Mouse (Mus musculus) adrenal gland (tissue): ENCODE data around the gene Fgf11.

Experiments
- intact Hi-C: fragments of 180-260 bp; cut with DNase I; formaldehyde crosslinking; loops from one replicate; pipeline ENCODE4 v1.15.1; 2025

The Fgf11 gene

DNA sequence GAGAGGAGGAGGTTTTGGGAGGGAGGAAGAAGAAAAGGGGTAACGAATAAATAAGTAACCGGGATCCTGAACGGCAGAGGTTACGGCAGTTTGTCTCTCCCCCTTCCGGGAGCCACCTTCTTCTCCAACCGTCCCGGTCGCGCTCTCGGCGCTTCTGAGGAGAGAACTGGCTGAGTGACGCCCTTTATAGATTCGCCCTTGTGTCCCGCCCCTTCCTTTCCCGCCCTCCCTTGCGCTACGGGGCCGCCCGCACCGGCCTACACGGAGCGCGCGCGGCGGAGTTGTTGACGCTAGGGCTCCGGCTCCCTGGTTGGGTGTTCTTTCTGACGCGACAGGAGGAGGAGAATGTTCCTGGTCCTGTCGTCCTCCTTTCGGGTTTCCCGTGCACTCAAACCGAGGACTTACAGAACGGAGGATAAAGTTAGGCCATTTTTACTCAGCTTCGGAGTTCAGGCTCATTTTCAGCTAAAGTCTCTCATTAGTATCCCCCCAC is 43.1 kb downstream of the Fgf11 start, which contains the start of gene Polr2a:
Gene Polr2a, minus strand, starts transcription at position 160 of the 493 bp plus-strand sequence.
- intact Hi-C loops: no loop called here

GRCm38 (mm10) chr11:69758090-69758456 is 43.6 kb downstream of the Fgf11 start:
- intact Hi-C loops: no loop called here

DNA sequence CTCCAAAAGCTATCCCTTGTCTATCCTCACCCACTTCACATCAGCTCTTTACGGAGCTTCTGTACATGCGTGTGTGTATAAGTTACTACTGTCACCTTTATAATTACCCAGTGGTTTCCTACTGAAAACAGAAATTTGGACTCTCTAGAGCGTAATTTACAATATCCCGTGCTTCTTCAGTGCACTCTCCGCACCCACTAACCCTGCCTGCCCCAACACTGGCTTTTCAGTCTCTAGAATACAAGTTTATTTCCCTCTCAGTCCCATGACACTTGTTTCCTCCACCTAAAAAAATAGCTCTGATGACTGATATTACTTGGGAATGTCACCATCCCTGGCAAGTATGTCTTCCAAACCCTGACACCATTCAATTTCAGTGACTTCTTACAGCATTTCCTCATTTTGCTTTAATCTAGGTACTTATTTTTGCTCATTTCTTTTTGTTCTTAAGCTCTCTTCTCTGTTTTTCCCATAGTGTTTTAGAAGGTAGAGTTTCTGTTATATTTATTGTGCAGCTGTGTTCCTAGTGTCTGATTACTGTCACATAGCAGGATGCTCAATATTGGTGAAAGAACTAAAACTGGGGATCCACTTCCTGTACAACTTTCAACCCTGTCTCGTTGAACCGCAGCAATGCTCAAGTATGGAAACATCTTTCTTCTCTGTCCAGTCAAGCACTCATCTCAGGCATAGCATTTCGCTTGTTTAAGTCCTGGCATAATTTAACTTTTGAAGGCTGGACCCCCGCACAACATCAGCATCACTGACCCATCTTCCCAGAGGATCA is 44.2 kb downstream of the Fgf11 start:
- intact Hi-C loops: no loop called here

DNA sequence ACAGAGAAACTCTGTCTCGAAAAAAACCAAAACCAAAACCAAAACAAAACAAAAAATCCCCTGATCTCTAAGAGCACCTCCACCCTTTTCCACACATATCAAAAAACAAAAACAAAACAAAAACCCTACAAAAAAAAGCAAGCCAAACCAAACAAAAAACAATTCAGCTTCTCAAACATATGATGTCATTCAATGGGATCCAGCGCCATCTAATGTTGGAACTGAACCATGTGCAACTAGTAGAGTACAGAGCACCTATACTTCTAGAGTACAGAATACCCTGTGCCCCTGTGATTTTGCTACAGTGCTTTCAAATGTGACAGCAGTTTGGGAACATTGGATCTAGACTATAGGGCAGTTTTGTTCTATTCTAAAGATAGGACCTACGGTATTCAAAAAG is 47.0 kb downstream of the Fgf11 start:
- intact Hi-C loops: loop anchor here (5.0 kb wide), 1 partner anchor 72 kb away; the partner anchor contains the start of gene Senp3

GRCm38 (mm10) chr11:69754233-69754632 is 47.4 kb downstream of the Fgf11 start:
- intact Hi-C loops: loop anchor here (5.0 kb wide), 1 partner anchor 72 kb away; the partner anchor contains the start of gene Senp3

DNA sequence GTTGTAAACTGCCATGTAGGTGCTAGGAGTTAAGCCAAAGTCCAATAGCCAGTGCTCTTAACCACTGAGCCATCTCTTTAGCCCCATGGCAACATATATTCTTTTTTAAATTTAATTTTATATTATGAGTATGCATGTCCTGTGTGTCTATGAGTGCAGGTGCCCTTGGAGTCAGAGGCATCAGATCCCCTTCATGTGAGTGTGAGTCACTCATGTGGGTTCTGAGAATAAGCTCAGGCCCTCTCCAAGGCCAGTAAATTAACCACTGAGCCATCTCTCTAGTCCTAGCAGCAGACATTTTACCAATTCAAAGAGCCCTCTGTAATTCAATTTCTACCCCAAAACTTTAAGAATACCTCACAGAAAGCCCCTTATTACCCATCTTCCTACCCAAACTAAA is 49.0 kb downstream of the Fgf11 start:
- intact Hi-C loops: loop anchor here (5.0 kb wide), 1 partner anchor 70 kb away; the partner anchor contains the start of gene Senp3

DNA sequence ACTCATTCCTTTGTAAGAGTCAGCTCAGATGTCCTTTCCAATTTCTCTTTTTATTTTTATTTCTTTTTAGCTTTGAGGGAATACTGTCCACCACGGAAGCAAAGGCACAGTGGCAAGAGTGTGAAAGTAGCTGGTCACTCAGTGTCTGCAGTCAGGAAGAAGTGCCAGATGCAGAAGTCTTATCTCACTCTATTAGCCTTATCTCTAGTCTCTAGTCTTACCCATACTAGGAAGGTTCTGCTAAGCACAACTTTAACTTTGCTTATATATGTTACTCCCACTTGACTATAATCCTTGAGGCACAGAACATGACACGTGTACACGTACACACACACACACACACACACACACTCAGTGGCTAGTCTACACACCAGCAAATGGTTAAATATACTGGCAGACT is 50.0 kb downstream of the Fgf11 start:
- intact Hi-C loops: loop anchor here (5.0 kb wide), 1 partner anchor 69 kb away; the partner anchor contains the start of gene Senp3
